In the genomic region with DNA sequence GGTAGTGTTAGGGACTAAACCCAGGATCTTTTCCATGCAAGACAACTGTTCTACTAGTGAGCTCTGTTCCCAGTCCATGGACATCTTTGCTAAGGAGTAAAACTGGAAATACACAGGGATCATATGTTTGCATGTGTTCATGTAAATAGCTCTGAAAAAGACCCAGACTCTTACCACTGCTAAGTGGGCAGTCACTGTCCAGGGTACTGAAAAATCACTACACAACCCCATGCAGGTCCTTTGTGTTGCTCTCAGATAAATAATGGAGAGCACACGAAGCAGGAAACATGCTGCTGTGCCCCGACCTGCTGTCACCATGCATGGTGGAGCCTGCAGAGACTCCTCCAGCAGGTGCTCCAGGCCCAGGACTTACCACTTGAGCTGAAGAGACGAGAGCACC, we compare ENCODE assay signal across 26 mouse cellular contexts. TPM values are rescaled to one million over a fixed set of nuclear protein-coding genes. Genes with fewer than 3 reads are reported as not detected.
DNase-seq lines count a peak whose midpoint lies in the region; ATAC-seq lines count a peak whose summit lies in the region.
"Had no signal": no experiment of that assay in that cellular context is flagged by ENCODE, and none has a peak within 500 bp of the region (broad histone marks: within the 10 kb centered on the region; RNA-seq: fewer than 3 reads in every experiment).

No protein-coding gene starts in this region.

- H3K4me3 ChIP-seq in hindbrain, embryonic 11.5 days (ENCODE audit: low read depth, low read length), result no peak overlapping the region
- H3K4me3 ChIP-seq in hindbrain, embryonic 14.5 days (replicated peaks; ENCODE audit: low read length), result no peak overlapping the region
- H3K4me3 ChIP-seq in midbrain, embryonic 14.5 days (replicated peaks; ENCODE audit: low read depth, low read length), result no peak overlapping the region
- H3K4me3 ChIP-seq in forebrain, embryonic 13.5 days, result no peak overlapping the region
- H3K4me3 ChIP-seq: embryonic facial prominence, embryonic 15.5 days; hindbrain, embryonic 10.5 days; intestine, embryonic 15.5 days; limb, embryonic 13.5 days; midbrain, embryonic 15.5 days; stomach, embryonic 15.5 days had no signal

- peak; percentile 8 for DNase-seq in hindbrain, embryonic 11.5 days (ENCODE audit: low spot score)
- DNase-seq in hindbrain, embryonic 14.5 days (ENCODE audit: low spot score), result no peak
- DNase-seq in 416B (ENCODE audit: low read depth), result peak; percentile 35
- DNase-seq in adipocyte (ENCODE audit: low spot score), result peak; percentile 8
- peak; percentile 65 for DNase-seq in forelimb bud, embryonic 11.5 days (ENCODE audit: low read depth, low spot score)
- no peak for DNase-seq in midbrain, embryonic 14.5 days
- no peak for DNase-seq in spleen, adult 12 weeks (ENCODE audit: low spot score)
- DNase-seq: adrenal gland, postnatal 36 days; B cell, adult 2 months; cerebellum, postnatal 10 days; layer of hippocampus, postnatal 36 days; liver, postnatal 0 days; lung, postnatal 4 days had no signal

- no peaks in the 10 kb centered on the region for H3K9me3 ChIP-seq in hindbrain, embryonic 11.5 days (ENCODE audit: control insufficient read depth, low read length)
- H3K9me3 ChIP-seq in hindbrain, embryonic 14.5 days (ENCODE audit: control insufficient read depth, low read length), result no peaks in the 10 kb centered on the region
- H3K9me3 ChIP-seq in midbrain, embryonic 14.5 days (ENCODE audit: control insufficient read depth, low read length), result no peaks in the 10 kb centered on the region
- H3K9me3 ChIP-seq in forebrain, embryonic 13.5 days (replicated peaks), result no peaks in the 10 kb centered on the region
- H3K9me3 ChIP-seq: embryonic facial prominence, embryonic 15.5 days; hindbrain, embryonic 10.5 days; intestine, embryonic 15.5 days; limb, embryonic 13.5 days; midbrain, embryonic 15.5 days; stomach, embryonic 15.5 days had no signal

- no peak overlapping the region for H3K4me2 ChIP-seq in hindbrain, embryonic 11.5 days (replicated peaks; ENCODE audit: low read depth, low read length)
- no peak overlapping the region for H3K4me2 ChIP-seq in hindbrain, embryonic 14.5 days (replicated peaks)
- no peak overlapping the region for H3K4me2 ChIP-seq in midbrain, embryonic 14.5 days (ENCODE audit: low read length)
- H3K4me2 ChIP-seq in forebrain, embryonic 13.5 days, result no peak overlapping the region
- H3K4me2 ChIP-seq: embryonic facial prominence, embryonic 15.5 days; intestine, embryonic 15.5 days; limb, embryonic 13.5 days; midbrain, embryonic 15.5 days; stomach, embryonic 15.5 days had no signal

- no peak for ATAC-seq in hindbrain, embryonic 11.5 days (ENCODE audit: low FRiP score)
- no peak for ATAC-seq in hindbrain, embryonic 14.5 days (ENCODE audit: low FRiP score)
- no peak for ATAC-seq in midbrain, embryonic 14.5 days (ENCODE audit: low FRiP score, low TSS enrichment)
- no peak for ATAC-seq in forebrain, embryonic 13.5 days
- ATAC-seq: activated CD4-positive, CD25-positive, alpha-beta regulatory T cell, adult 4 months; intestine, embryonic 15.5 days; liver, postnatal 0 days; midbrain, embryonic 15.5 days had no signal

- no peaks in the 10 kb centered on the region for H3K27me3 ChIP-seq in hindbrain, embryonic 11.5 days (ENCODE audit: control insufficient read depth, insufficient read depth, low read length)
- H3K27me3 ChIP-seq in hindbrain, embryonic 14.5 days (ENCODE audit: control insufficient read depth, insufficient read depth, low read length), result no peaks in the 10 kb centered on the region
- no peaks in the 10 kb centered on the region for H3K27me3 ChIP-seq in midbrain, embryonic 14.5 days (ENCODE audit: control insufficient read depth, insufficient read depth, low read length)
- no peaks in the 10 kb centered on the region for H3K27me3 ChIP-seq in forebrain, embryonic 13.5 days
- H3K27me3 ChIP-seq: embryonic facial prominence, embryonic 15.5 days; intestine, embryonic 15.5 days; limb, embryonic 13.5 days; midbrain, embryonic 15.5 days; stomach, embryonic 15.5 days had no signal

- H3K27ac ChIP-seq in hindbrain, embryonic 11.5 days (ENCODE audit: low read depth, low read length), result no peak overlapping the region
- no peak overlapping the region for H3K27ac ChIP-seq in hindbrain, embryonic 14.5 days
- H3K27ac ChIP-seq in midbrain, embryonic 14.5 days (replicated peaks; ENCODE audit: low read depth, low read length), result no peak overlapping the region
- H3K27ac ChIP-seq in forebrain, embryonic 13.5 days, result no peak overlapping the region
- H3K27ac ChIP-seq: embryonic facial prominence, embryonic 15.5 days; hindbrain, embryonic 10.5 days; intestine, embryonic 15.5 days; limb, embryonic 13.5 days; midbrain, embryonic 15.5 days; stomach, embryonic 15.5 days had no signal

- 63% methylated on average over 3 of the region's 3 CpGs for WGBS in hindbrain, embryonic 11.5 days
- 53% methylated on average over 3 of the region's 3 CpGs for WGBS in hindbrain, embryonic 14.5 days
- 55% methylated on average over 3 of the region's 3 CpGs for WGBS in midbrain, embryonic 14.5 days
- WGBS in forebrain, embryonic 13.5 days, result 50% methylated on average over 3 of the region's 3 CpGs

- no peaks in the 10 kb centered on the region for H3K4me1 ChIP-seq in hindbrain, embryonic 11.5 days (replicated peaks; ENCODE audit: control insufficient read depth, insufficient read depth, low read length)
- H3K4me1 ChIP-seq in hindbrain, embryonic 14.5 days (replicated peaks; ENCODE audit: control insufficient read depth, insufficient read depth, low read length), result no peaks in the 10 kb centered on the region
- no peaks in the 10 kb centered on the region for H3K4me1 ChIP-seq in midbrain, embryonic 14.5 days (ENCODE audit: control insufficient read depth, insufficient read depth, low read length)
- no peaks in the 10 kb centered on the region for H3K4me1 ChIP-seq in forebrain, embryonic 13.5 days
- H3K4me1 ChIP-seq: embryonic facial prominence, embryonic 15.5 days; hindbrain, embryonic 10.5 days; intestine, embryonic 15.5 days; limb, embryonic 13.5 days; midbrain, embryonic 15.5 days; stomach, embryonic 15.5 days had no signal

- H3K36me3 ChIP-seq in hindbrain, embryonic 11.5 days (ENCODE audit: control insufficient read depth, insufficient read depth, low read length), result no peaks in the 10 kb centered on the region
- H3K36me3 ChIP-seq in hindbrain, embryonic 14.5 days (replicated peaks; ENCODE audit: control insufficient read depth, insufficient read depth), result no peaks in the 10 kb centered on the region
- no peaks in the 10 kb centered on the region for H3K36me3 ChIP-seq in midbrain, embryonic 14.5 days (ENCODE audit: control insufficient read depth, insufficient read depth, low read length)
- H3K36me3 ChIP-seq in forebrain, embryonic 13.5 days (ENCODE audit: poor library complexity, severe bottlenecking), result no peaks in the 10 kb centered on the region
- H3K36me3 ChIP-seq: embryonic facial prominence, embryonic 15.5 days; hindbrain, embryonic 10.5 days; intestine, embryonic 15.5 days; limb, embryonic 13.5 days; midbrain, embryonic 15.5 days; stomach, embryonic 15.5 days had no signal

- no peak overlapping the region for H3K9ac ChIP-seq in hindbrain, embryonic 11.5 days (ENCODE audit: low read depth, low read length)
- no peak overlapping the region for H3K9ac ChIP-seq in hindbrain, embryonic 14.5 days
- H3K9ac ChIP-seq in midbrain, embryonic 14.5 days (replicated peaks; ENCODE audit: low read length), result no peak overlapping the region
- no peak overlapping the region for H3K9ac ChIP-seq in forebrain, embryonic 13.5 days
- H3K9ac ChIP-seq: embryonic facial prominence, embryonic 15.5 days; intestine, embryonic 15.5 days; limb, embryonic 13.5 days; liver, postnatal 0 days; midbrain, embryonic 15.5 days; stomach, embryonic 15.5 days had no signal

RNA-seq across cellular contexts. Expression of a gene that starts 25.6 kb away (rescaled TPM):
- not detected in 2 replicates for polyA plus RNA-seq in hindbrain, embryonic 11.5 days (2014; fragmentation: Nextera tagmentation; extraction: Ambion mirVana)
- polyA plus RNA-seq in hindbrain, embryonic 14.5 days (2014; fragmentation: Nextera tagmentation; extraction: Ambion mirVana), result not detected in 2 replicates
- not detected in 2 replicates for polyA plus RNA-seq in midbrain, embryonic 14.5 days (2014; fragmentation: Nextera tagmentation; extraction: Ambion mirVana)
- polyA plus RNA-seq in forebrain, embryonic 13.5 days (2015; fragmentation: Nextera tagmentation; extraction: Ambion mirVana), result not detected in 2 replicates
- polyA plus RNA-seq: activated CD4-positive, CD25-positive, alpha-beta regulatory T cell, adult 4 months; embryonic facial prominence, embryonic 15.5 days; forebrain, embryonic 11.5 days; heart, embryonic 14.5 days; hindbrain, embryonic 10.5 days; intestine, embryonic 15.5 days; large intestine, adult 2 months; limb, embryonic 13.5 days; liver, postnatal 0 days; midbrain, embryonic 15.5 days; small intestine, adult 2 months; stomach, embryonic 15.5 days; thymus, postnatal 0 days had no signal

RNA-seq across cellular contexts. Expression of a gene that starts 36.7 kb away (rescaled TPM):
- polyA plus RNA-seq in hindbrain, embryonic 11.5 days (2014; fragmentation: Nextera tagmentation; extraction: Ambion mirVana), result not detected in 2 replicates
- not detected in 2 replicates for polyA plus RNA-seq in hindbrain, embryonic 14.5 days (2014; fragmentation: Nextera tagmentation; extraction: Ambion mirVana)
- not detected in 2 replicates for polyA plus RNA-seq in midbrain, embryonic 14.5 days (2014; fragmentation: Nextera tagmentation; extraction: Ambion mirVana)
- not detected in 2 replicates for polyA plus RNA-seq in forebrain, embryonic 13.5 days (2015; fragmentation: Nextera tagmentation; extraction: Ambion mirVana)
- polyA plus RNA-seq: activated CD4-positive, CD25-positive, alpha-beta regulatory T cell, adult 4 months; embryonic facial prominence, embryonic 15.5 days; forebrain, embryonic 11.5 days; heart, embryonic 14.5 days; hindbrain, embryonic 10.5 days; intestine, embryonic 15.5 days; large intestine, adult 2 months; limb, embryonic 13.5 days; liver, postnatal 0 days; midbrain, embryonic 15.5 days; small intestine, adult 2 months; stomach, embryonic 15.5 days had no signal

RNA-seq across cellular contexts. Expression of a gene that starts 48.6 kb away (rescaled TPM):
- not detected in 2 replicates for polyA plus RNA-seq in hindbrain, embryonic 11.5 days (2014; fragmentation: Nextera tagmentation; extraction: Ambion mirVana)
- polyA plus RNA-seq in hindbrain, embryonic 14.5 days (2014; fragmentation: Nextera tagmentation; extraction: Ambion mirVana), result not detected in 2 replicates
- not detected in 2 replicates for polyA plus RNA-seq in midbrain, embryonic 14.5 days (2014; fragmentation: Nextera tagmentation; extraction: Ambion mirVana)
- not detected in 2 replicates for polyA plus RNA-seq in forebrain, embryonic 13.5 days (2015; fragmentation: Nextera tagmentation; extraction: Ambion mirVana)
- polyA plus RNA-seq: activated CD4-positive, CD25-positive, alpha-beta regulatory T cell, adult 4 months; embryonic facial prominence, embryonic 15.5 days; forebrain, embryonic 11.5 days; heart, embryonic 14.5 days; hindbrain, embryonic 10.5 days; intestine, embryonic 15.5 days; large intestine, adult 2 months; limb, embryonic 13.5 days; liver, postnatal 0 days; midbrain, embryonic 15.5 days; small intestine, adult 2 months; stomach, embryonic 15.5 days; thymus, postnatal 0 days had no signal

RNA-seq across cellular contexts. Expression of a gene that starts 57.0 kb away (rescaled TPM):
- not detected in 2 replicates for polyA plus RNA-seq in hindbrain, embryonic 11.5 days (2014; fragmentation: Nextera tagmentation; extraction: Ambion mirVana)
- not detected in 2 replicates for polyA plus RNA-seq in hindbrain, embryonic 14.5 days (2014; fragmentation: Nextera tagmentation; extraction: Ambion mirVana)
- polyA plus RNA-seq in midbrain, embryonic 14.5 days (2014; fragmentation: Nextera tagmentation; extraction: Ambion mirVana), result not detected in 2 replicates
- not detected in 2 replicates for polyA plus RNA-seq in forebrain, embryonic 13.5 days (2015; fragmentation: Nextera tagmentation; extraction: Ambion mirVana)
- polyA plus RNA-seq: activated CD4-positive, CD25-positive, alpha-beta regulatory T cell, adult 4 months; embryonic facial prominence, embryonic 15.5 days; forebrain, embryonic 11.5 days; heart, embryonic 14.5 days; hindbrain, embryonic 10.5 days; intestine, embryonic 15.5 days; large intestine, adult 2 months; limb, embryonic 13.5 days; liver, postnatal 0 days; midbrain, embryonic 15.5 days; small intestine, adult 2 months; stomach, embryonic 15.5 days; thymus, postnatal 0 days had no signal

Comparison
In these comparisons a context has a peak if more than half of its experiments do, and no peak if none do; other contexts are left out.
1. DNase-seq: peak in hindbrain, embryonic 11.5 days (single experiment), 416B (single experiment), adipocyte (single experiment) and forelimb bud, embryonic 11.5 days (single experiment); none in hindbrain, embryonic 14.5 days (single experiment), midbrain, embryonic 14.5 days (single experiment) and spleen, adult 12 weeks (single experiment).